Mouse (Mus musculus) urinary bladder, adult 18-20 months (tissue): ENCODE results near the gene Cdv3.
A peak's percentile ranks its signal among the peaks of the same experiment; 100 is the strongest.

ENCODE experiments used
- DNase-seq, 2 experiments: peaks; one replicate each; pipeline ENCODE4 v3.0.0; 2022; ENCODE audit warnings: low spot score in 2 of 2, mixed read lengths in 2 of 2

Cdv3 gene

GRCm38 (mm10) chr9:103365290-103366247 is at the start of gene Cdv3:
TSS of gene Cdv3 (minus strand) at chr9:103365840.
- DNase-seq = peak; percentile 94 to 100

- no peak for DNase-seq
These were observed 47.8 kb upstream of the Cdv3 start for GRCm38 (mm10) chr9:103413457-103413856.

- no peak for DNase-seq
These were observed 43.5 kb upstream of the Cdv3 start for GRCm38 (mm10) chr9:103409119-103409518.

GRCm38 (mm10) chr9:103408136-103408777 is 42.6 kb upstream of the Cdv3 start:
- DNase-seq = no peak

- DNase-seq = peak in 1 of 2 experiments; percentile 6
These were observed 37.8 kb upstream of the Cdv3 start for GRCm38 (mm10) chr9:103403331-103403973.

GRCm38 (mm10) chr9:103398509-103399157 is 33.0 kb upstream of the Cdv3 start:
- no peak for DNase-seq

GRCm38 (mm10) chr9:103393256-103393655 is 27.6 kb upstream of the Cdv3 start:
- DNase-seq = no peak

GRCm38 (mm10) chr9:103391796-103392372 is 26.2 kb upstream of the Cdv3 start:
- no peak for DNase-seq

- no peak for DNase-seq
These were observed 23.6 kb upstream of the Cdv3 start for GRCm38 (mm10) chr9:103389261-103389660.

GRCm38 (mm10) chr9:103387011-103387653 is 21.5 kb upstream of the Cdv3 start:
- DNase-seq = no peak

- DNase-seq = no peak
These were observed 20.9 kb upstream of the Cdv3 start for GRCm38 (mm10) chr9:103386573-103386972.

- no peak for DNase-seq
These were observed 20.0 kb upstream of the Cdv3 start for GRCm38 (mm10) chr9:103385600-103385999.

- no peak for DNase-seq
These were observed 18.6 kb upstream of the Cdv3 start for GRCm38 (mm10) chr9:103384141-103384796.

GRCm38 (mm10) chr9:103383576-103383975 is 17.9 kb upstream of the Cdv3 start:
- no peak for DNase-seq

- no peak for DNase-seq
These were observed 17.3 kb upstream of the Cdv3 start for GRCm38 (mm10) chr9:103382989-103383388.

- DNase-seq = no peak
These were observed 14.9 kb upstream of the Cdv3 start for GRCm38 (mm10) chr9:103380566-103380965.

GRCm38 (mm10) chr9:103379199-103379598 is 13.6 kb upstream of the Cdv3 start:
- DNase-seq = no peak

GRCm38 (mm10) chr9:103378686-103379085 is 13.0 kb upstream of the Cdv3 start:
- DNase-seq = no peak

- DNase-seq = no peak
These were observed 11.0 kb upstream of the Cdv3 start for GRCm38 (mm10) chr9:103376346-103377320.
